Comparison of ENCODE assay signal across 26 mouse cellular contexts in the genomic region with DNA sequence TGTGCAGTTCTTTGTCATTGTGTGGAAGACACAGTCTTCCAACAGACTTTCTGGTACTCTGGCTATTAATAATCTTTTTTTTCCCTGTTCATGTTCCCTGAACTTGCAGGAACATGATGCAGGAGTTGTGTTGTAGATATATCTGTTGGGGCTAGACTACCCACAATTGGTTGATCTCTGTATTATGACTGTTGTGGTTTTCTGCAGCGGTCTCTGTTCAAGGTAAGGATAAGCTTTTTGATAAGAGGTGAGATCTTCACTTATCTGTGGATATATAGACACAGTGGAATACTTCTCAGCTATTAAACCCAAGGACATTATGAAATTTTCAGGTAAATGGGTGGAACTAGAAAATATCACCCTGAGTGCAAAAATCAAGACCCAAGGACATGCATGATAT.
"Had no signal": no experiment of that assay in that cellular context is flagged by ENCODE, and none has a peak within 500 bp of the region (broad histone marks: within the 10 kb centered on the region; RNA-seq: fewer than 3 reads in every experiment).

No protein-coding gene starts in this region.

- H3K9ac ChIP-seq: embryonic facial prominence, embryonic 12.5 days; embryonic facial prominence, embryonic 13.5 days; embryonic facial prominence, embryonic 15.5 days; forebrain, embryonic 12.5 days; forebrain, embryonic 13.5 days; forebrain, embryonic 15.5 days; forebrain, postnatal 0 days had no signal

- H3K9me3 ChIP-seq: embryonic facial prominence, embryonic 10.5 days; embryonic facial prominence, embryonic 12.5 days; embryonic facial prominence, embryonic 13.5 days; embryonic facial prominence, embryonic 15.5 days; forebrain, embryonic 10.5 days; forebrain, embryonic 12.5 days; forebrain, embryonic 13.5 days; forebrain, embryonic 15.5 days had no signal

- H3K27ac ChIP-seq: embryonic facial prominence, embryonic 10.5 days; embryonic facial prominence, embryonic 12.5 days; embryonic facial prominence, embryonic 13.5 days; embryonic facial prominence, embryonic 15.5 days; forebrain, embryonic 10.5 days; forebrain, embryonic 12.5 days; forebrain, embryonic 13.5 days; forebrain, embryonic 15.5 days; gastrocnemius, adult 2 months; heart, adult 2 months had no signal

- H3K36me3 ChIP-seq: embryonic facial prominence, embryonic 10.5 days; embryonic facial prominence, embryonic 12.5 days; embryonic facial prominence, embryonic 13.5 days; embryonic facial prominence, embryonic 15.5 days; forebrain, embryonic 10.5 days; forebrain, embryonic 12.5 days; forebrain, embryonic 15.5 days had no signal

- DNase-seq: cerebellum, adult 8-10 months; cerebellum, adult 9-10 months; cerebellum, adult 9-11 months; cerebellum, postnatal 10 days; cerebellum, postnatal 14 days; cerebellum, postnatal 25 days; cerebellum, postnatal 36 days; embryo, embryonic 11 days; forebrain, postnatal 0 days; gastrocnemius, adult 2 months; gastrocnemius, postnatal 10 days; gastrocnemius, postnatal 14 days; gastrocnemius, postnatal 25 days; gastrocnemius, postnatal 36 days; heart, adult 11 months; heart, adult 18-20 months; heart, adult 2 months had no signal

- H3K4me3 ChIP-seq: embryonic facial prominence, embryonic 10.5 days; embryonic facial prominence, embryonic 12.5 days; embryonic facial prominence, embryonic 13.5 days; embryonic facial prominence, embryonic 15.5 days; erythroblast, embryonic 14.5 days; forebrain, embryonic 10.5 days; forebrain, embryonic 12.5 days; forebrain, embryonic 13.5 days; forebrain, embryonic 15.5 days; gastrocnemius, adult 2 months; heart, adult 2 months had no signal

- H3K4me1 ChIP-seq: embryonic facial prominence, embryonic 10.5 days; embryonic facial prominence, embryonic 12.5 days; embryonic facial prominence, embryonic 13.5 days; embryonic facial prominence, embryonic 15.5 days; forebrain, embryonic 10.5 days; forebrain, embryonic 12.5 days; forebrain, embryonic 13.5 days; forebrain, embryonic 15.5 days had no signal

- H3K27me3 ChIP-seq: embryonic facial prominence, embryonic 12.5 days; embryonic facial prominence, embryonic 13.5 days; embryonic facial prominence, embryonic 15.5 days; forebrain, embryonic 12.5 days; forebrain, embryonic 13.5 days; forebrain, embryonic 15.5 days had no signal
